Mouse (Mus musculus): ENCODE measurements around the gene Mbd6.
"Not testable (repeated sequence)": the region's sequence is repeated elsewhere in the genome, so short reads cannot be mapped to it uniquely, and the experiment has no call there.

The Mbd6 gene

DNA sequence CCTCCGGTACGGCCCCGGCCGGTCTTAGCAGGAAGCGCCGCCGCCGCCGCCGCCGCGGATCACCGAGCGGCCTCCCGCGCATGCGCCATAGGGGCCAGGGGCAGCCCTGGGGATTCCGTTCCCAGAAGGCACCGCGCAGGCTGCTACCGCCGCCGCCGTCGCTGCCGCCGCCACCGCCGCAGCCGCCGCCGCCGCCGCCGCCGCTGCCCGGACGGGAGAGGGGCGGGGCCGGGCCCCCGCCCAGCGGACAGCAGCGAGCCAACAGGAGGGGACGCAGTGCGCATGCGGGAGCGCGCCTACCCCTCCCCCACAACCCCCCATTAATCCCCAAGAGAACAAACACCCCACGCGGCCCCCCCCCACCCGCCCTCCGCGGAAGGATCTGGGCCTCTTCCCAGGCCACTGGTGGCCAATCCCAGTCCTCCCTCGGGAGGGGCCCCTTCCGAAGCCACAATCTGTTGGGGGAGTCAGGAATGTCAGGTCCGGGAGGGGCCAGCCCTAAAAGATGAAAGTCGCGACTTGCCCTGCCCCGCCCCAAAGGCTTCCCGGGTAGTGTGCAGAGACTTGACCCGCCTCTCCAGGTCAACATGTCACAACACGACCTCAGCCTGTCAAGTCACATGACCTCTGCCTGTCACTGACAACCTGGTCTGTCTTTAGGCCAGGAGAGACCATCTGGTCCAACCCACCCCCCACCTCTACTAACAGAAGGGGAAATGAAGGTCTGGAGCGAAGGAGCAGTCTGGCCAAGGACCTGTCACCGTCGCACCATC lies at the start of gene Mbd6:
Mbd6 (minus strand) TSS at position 219 of the 773 bp plus-strand sequence.
- DNase-seq (ENCODE audit: extremely low read depth, low read depth, low spot score): no peak

DNA sequence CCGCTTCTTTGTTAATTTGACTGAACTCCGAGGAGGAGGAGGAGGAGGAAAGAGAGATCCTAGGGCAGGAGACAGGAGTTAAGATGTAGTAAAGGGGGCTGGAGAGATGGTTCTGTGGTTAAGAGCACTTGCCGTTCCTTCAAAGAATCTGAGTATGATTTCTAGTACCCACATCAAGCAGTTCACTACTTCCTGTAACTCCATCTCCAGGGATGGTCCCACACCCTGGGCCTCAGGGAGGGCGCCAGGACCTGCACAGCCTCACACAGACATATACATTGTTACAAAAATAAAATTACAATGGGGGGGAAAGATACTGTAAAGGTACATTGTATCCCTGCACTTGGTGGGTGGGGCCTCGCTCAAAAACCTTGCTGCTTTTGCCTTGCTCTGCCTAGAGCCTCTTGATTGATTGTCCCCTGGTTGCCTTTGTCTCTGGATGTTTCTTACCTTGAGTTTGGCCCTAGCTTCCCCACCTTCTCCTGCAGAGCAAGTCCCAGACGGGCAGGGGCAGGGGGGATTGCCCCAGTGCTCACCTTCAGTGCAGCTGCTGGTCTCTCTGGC lies 48.8 kb upstream of the Mbd6 start:
- no peak for DNase-seq (ENCODE audit: extremely low read depth, low read depth, low spot score)

DNA sequence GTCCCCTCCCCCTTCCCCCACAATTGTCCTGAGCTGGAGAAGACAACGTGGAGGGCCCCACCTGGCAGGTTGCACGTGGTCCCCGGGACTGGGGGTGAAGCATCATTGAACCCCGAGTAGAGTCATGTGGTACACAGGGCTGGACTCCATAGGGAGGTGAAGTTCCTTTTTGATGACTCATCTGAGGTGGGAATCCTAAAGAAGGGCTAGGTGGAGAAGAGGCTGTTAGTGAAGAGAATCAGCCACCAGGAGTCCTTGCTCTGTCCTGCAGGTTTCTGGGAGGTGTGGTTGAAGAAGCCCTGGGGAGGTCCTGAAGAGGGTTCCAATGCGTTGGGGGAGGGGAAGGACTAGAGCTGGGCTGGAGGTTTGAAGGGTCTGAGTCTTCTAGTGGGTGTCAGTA lies 48.1 kb upstream of the Mbd6 start:
- DNase-seq (ENCODE audit: extremely low read depth, low read depth, low spot score): no peak

DNA sequence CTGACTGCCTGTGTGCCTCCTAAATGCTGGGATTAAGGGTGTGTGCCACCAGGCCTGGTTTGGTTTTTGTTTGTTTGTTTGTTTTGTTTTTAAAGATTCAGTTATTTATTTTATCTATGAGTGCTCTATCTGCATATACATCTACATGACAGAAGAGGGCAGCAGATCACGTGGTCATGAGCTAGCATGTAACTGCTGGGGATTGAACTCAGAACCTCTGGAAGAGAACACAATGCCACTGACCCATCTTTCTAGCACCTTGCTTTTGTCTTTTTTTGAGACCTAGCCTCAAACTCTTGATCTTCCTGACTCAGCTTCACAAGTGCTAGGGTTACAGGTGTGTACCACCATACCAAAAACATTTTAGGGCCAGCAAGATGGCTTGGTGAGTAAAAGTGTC lies 46.5 kb upstream of the Mbd6 start:
- no peak for DNase-seq (ENCODE audit: extremely low read depth, low read depth, low spot score)

DNA sequence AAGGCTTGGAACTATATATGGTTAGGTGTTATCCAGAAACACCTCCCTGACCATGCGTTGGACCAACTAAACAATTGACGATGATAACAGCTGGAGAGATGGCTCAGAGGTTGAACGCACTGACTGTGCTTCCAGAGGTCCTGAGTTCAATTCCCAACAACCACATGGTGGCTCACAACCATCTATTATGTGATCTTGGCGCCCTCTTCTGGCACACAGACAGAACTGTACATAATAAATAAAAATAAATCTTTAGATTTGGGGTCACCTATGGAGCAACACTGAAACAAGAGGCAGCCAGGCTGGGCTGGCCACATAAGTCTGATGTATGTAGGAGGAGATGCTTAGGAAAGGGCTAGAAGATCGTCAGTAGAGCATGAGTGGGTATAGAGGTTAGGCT lies 44.3 kb upstream of the Mbd6 start:
- DNase-seq (ENCODE audit: extremely low read depth, low read depth, low spot score): no peak

DNA sequence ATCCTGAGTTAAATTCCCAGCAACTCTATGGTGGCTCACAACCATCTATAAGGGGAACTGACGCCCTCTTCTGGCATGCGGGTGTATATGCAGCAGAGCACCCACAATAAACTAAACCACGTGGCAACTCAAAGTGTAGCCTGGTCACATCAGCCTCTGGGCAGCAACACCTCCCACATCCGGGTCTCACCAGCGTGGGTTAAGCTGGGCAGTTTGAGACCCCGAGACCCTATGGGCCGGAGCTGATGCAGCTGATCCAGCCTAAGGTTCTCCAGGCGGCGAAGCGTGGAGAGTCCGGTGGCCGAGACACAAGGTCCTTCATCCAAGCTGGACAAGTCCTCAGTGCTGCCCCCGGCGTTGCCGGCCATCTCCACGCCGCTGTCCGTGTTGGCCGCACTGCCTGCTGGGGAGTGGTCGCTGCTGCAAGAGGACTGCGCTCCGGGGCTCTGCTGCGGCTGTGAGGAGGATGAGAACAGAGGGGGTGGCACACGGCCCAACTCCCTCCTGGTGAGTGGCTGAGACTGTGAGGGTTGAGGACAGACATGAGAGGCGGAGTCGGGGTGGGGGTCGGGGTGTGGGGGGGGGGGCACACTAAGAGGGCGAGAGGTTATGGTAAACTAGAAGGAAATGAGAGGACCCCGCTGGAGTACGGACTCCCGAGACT lies 43.5 kb upstream of the Mbd6 start:
- DNase-seq (ENCODE audit: extremely low read depth, low read depth, low spot score): no peak

DNA sequence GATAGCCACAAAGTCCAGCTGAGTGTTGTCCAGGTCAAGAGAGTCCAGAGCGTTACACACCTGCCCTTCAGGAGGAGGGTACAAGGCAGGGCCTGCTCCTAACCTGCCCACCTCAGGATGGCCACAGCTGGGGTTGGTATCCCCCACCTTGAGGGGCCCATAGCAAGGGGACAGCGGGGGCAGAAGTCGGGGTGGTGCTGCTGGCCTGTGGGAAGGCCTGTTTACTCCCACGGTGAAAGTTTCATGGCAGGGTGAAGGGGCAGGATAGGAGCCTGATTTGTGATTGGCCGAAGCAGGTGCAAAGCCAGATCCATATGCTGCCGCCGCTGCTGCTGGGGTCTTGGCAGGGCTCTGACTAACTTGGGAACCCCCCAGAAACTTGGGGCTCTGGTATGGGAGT lies 41.4 kb upstream of the Mbd6 start:
- no peak for DNase-seq (ENCODE audit: extremely low read depth, low read depth, low spot score)

DNA sequence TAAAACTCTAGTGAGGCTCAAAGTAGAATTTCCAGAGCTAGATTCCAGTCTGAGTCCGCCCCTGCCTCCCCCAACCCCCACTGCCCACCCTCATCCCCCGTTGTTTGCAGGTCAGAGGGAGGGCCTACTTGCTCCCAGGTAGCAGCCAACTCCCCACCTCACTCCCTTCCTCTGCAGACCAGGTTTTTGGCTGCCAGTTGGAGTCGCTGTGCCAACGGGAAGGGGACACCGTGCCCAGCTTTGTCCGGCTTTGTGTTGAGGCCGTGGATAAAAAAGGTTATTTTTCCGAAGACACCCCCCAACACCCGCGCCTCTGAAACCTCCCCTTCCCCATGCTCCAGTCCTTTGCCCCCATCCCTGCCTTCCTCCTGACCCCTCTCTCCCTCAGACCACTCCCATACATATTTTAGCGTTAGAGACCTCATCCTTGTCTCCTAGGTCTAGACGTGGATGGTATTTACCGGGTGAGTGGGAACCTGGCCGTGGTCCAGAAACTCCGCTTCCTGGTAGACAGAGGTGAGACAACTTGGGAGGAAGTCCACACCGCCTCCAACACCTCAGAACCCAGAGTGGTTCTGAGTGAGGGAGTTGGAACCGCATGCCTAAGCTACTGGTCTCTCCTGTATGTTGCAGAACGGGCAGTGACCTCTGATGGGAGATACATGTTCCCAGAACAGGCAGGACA lies 38.8 kb upstream of the Mbd6 start:
- DNase-seq (ENCODE audit: extremely low read depth, low read depth, low spot score): no peak

DNA sequence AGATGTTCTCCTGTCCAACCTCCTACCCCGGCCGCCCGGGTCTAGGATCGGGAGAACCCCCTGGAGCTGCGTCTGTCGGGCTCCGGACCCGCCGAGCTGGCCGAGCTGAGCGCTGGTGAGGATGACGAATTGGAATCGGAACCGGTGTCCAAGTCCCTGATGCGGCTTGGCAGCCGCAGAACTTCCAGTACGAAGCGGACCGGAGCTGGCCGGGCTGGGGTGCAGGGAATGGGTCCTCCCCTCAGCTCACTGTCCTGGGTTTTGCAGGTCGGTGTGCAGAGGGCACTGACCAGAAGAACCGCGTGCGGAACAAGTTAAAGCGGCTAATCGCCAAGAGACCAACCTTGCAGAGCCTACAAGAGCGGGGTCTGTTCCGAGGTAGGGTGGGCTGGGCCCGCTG lies 38.0 kb upstream of the Mbd6 start:
- DNase-seq (ENCODE audit: extremely low read depth, low read depth, low spot score): no peak

DNA sequence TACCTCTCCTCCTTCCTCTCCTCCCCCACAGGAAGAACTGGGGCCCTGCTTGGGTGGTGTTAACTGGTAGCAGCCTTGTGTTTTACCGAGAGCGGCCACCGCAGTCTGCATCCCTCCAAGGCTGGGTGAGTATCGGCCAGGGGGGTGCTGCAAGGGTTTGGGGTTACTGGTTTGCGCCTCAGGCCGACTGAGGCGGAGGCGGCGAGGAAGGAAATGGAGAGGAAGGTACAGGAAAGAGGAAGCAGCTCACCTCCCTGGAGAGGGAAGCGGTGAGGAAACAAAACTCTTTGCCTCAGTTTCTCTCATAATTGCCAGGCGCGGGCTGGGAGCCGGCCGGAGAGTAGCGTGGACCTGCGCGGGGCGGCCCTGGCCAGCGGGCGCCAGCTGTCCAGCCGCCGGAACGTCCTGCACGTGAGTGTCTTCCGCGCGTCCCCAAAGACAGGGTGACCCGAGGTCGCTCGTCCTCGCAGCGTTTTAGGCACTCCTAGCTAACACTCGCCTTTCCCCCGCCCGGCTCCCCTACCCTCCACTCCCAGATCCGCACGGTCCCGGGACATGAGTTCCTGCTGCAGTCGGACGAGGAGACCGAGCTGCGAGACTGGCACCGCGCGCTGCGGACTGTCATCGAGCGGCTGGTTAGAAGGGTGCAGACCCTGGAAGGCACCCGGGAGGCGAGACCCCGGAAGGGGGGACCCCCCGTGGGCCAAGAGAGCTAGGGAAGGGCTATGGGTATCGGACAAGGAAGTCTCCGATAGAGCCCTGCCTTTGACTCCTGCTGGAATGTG lies 37.4 kb upstream of the Mbd6 start:
- no peak for DNase-seq (ENCODE audit: extremely low read depth, low read depth, low spot score)

DNA sequence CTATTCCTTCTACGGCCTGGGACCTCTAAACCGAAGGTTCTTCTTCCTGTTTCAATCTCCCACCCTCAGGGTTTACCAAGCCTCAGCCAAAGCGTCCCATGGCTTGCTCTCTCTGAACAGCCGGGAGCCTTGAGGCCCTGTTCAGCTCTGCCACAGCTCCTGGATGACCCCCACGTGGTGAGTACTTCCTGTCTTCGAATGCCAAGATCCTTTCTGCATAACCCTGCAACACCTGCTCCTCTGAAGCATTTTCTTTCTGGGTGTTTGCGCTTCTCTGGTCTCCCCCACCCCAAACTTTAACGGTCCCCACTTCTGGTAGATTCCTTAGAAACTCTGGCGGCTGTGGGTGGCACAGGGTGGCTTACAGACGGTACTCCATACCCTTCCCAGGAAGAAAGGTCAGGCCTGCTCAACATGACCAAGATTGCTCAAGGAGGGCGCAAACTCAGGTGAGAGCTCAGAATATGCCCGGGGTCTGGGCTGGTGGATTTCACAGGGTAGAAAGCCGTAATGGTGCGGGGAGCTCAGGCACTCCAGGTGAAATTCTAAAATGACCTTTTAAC lies 36.7 kb upstream of the Mbd6 start:
- no peak for DNase-seq (ENCODE audit: extremely low read depth, low read depth, low spot score)

DNA sequence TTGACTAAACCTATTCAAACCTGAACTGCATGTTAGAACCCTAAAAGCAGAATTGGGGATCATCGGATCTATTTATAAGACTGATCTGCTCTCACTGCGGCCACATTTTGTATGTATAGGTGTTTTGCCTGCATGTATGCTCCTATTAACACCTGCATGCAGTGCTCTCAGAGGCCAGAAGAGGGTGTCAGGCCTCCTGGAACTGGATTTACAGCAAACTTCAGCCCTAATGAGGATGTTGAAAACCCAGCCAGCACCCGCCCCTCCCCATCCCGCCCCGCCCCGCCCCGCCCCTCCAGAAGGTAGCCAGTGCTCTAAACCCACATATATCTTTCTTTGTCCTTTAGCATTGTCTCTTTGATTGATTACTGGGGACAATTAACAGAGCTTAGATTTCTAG lies 35.7 kb upstream of the Mbd6 start:
- no peak for DNase-seq (ENCODE audit: extremely low read depth, low read depth, low spot score)

DNA sequence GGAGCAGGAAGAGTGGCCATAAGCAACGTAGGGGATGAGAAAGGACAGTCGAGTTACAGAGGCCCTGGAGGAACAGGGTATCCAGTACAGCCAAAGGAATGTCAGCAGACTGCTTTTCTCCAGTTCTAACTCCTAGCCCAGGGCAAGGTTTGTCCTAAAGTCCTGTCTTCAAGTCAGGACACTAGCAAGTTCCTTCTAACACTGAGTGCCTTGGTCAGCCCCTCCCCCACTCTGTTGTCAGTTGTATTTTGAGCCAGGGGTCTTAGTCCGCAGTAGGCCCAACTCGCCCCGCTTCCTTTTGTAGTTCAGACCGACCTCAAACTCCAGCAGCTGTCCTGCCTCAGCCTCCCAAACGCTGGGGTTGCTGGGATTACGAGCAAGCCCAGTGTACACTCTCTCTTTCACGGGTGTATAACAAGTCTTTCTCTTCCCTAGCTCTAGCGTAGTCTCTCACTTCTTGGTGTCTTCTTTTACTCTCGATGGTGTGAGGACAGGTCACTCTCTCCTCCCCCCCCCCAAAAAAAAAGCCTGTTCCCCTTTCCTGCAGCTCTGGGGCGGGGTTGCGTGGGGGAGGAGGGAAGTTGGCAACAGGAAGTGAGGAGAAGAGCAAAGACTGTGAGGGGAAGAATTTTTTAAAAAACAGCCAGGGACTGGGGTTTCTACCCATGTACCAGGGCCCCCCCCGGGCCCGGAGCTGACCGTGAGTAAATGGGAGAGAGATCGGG lies 34.5 kb upstream of the Mbd6 start:
- no peak for DNase-seq (ENCODE audit: extremely low read depth, low read depth, low spot score)

DNA sequence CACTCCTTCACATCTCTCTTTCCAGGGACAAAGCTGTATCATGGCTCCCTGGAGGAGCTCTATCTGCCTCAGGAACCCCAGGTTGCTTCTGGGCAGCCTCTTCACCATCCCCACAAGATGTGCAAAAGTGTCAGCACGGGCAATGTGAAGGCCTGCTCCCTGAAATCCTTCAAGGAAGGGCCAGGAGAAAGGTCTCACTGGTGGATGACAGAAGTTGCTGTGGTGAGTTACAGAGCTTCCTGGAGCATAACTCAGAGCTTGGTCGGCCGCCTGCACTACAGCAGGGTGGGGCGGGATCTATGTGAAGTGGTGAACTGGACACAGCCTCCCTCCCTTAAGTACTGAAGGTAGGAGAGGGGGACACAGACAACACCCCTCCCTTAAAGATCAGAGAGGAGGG lies 33.9 kb upstream of the Mbd6 start:
- DNase-seq (ENCODE audit: extremely low read depth, low read depth, low spot score): no peak

DNA sequence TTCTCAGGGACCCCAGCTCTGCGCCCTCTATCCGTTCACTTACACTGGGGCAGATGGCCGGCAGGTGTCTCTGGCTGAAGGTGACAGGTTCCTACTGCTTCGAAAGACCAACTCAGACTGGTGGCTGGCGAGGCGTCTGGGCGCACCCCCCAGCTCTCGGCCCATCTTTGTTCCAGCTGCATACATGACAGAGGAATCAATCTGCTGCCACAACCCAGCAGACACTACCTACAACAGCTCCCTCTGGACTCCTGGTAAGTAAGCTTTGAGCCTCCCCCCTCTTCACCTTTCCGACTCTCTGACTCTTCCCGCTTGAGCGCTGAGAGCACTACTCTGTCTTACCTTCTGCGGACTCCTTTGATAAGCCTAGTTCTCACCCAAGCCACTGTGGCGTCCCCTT lies 33.4 kb upstream of the Mbd6 start:
- no peak for DNase-seq (ENCODE audit: extremely low read depth, low read depth, low spot score)

DNA sequence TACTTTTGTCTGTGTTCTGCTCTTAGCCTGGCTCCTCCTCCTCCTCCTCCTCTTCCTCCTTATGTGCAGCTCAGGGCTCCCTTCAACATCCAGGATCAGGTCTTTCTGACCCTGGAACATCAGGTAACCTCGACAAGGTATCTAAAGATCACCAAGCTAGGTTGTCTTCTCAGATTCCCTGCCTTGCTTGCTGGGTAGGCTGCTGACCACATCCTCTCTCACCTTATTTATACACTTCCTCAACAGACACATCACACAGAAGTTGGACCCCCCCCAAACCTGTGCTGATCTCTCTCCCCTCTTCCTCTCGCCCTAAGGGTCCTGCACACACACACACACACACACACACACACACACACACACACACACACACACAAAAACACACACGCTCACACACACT lies 32.8 kb upstream of the Mbd6 start, which contains the start of gene Arhgap9:
Arhgap9 (plus strand) TSS at position 344 of the 400 bp plus-strand sequence.
- DNase-seq (ENCODE audit: extremely low read depth, low read depth, low spot score): no peak

DNA sequence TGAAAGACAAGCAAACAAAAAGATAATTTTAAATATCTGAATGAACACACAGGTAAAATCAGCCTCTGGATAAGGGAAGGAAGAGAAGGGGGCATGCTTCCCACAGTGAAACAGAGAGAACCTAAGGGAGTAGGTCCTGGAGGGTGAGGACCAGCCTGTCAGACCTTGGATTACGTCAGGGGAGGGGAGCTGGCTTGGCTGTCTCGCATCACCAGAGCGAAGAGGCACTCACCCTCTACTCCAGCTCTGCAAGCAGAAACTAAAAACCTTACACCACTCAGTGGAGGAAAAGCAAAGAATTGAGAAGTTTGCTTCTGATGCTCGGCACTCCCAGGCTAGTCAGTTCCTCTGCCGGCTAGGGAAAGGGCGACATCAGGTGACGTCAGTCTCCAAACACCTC lies 31.2 kb upstream of the Mbd6 start:
- DNase-seq (ENCODE audit: extremely low read depth, low read depth, low spot score): no peak

DNA sequence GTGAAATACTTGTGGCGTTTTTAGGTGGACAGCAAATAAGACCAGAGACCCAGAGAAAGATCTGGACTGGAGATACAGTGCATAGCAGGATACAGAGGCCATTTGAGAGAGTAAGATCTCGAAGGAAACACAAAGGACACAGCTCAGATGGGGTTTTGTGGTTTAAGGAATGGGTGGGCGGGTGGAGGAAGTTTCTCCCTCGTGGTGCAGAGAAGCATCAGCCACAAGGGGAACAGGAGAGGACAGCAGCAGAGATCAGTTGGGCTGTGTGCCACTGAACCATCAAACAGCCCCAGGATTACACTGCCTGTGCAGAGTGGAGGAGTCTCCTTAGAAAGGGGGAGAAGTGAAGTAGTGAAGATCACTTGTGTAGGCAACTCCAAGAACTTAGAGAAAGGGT lies 29.2 kb upstream of the Mbd6 start:
- DNase-seq (ENCODE audit: extremely low read depth, low read depth, low spot score): no peak

DNA sequence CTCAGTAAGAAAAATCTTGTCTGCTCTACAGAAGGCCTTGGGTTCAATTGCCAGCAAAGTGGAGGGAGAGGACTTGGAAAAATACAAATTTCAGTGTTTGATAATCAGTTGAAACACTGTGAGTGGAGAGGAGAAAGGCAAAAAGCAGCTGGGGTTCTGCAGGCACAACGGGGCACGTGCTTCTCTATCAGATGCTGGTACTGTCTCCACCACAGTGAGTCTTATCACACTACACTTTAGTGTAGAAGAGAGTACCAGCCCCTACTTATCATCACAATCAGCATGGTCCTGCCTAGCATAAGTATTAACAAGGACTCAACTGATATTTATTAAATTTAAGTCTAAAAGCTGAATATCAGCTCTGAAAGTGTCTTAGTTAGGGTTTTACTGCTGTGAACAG lies 28.5 kb upstream of the Mbd6 start:
- DNase-seq (ENCODE audit: extremely low read depth, low read depth, low spot score): no peak

DNA sequence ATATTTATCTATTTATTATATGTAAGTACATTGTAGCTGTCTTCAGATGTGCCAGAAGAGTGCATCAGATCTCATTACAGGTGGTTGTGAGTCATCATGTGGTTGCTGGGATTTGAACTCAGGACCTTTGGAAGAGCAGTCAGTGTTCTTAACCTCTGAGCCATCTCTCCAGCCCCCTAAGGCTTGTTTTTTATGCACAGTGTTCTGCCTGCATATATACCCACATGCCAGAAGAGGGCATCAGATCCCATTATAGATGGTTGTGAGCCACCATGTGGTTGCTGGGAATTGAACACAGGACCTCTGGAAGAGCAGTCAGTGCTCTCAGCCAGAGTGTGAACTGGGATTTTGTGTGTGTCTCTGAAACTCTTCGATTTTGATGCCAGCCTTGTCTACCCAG lies 26.1 kb upstream of the Mbd6 start:
- DNase-seq (ENCODE audit: extremely low read depth, low read depth, low spot score): not testable (repeated sequence)
